ENCODE assay signal across 17 mouse cellular contexts in the genomic region with DNA sequence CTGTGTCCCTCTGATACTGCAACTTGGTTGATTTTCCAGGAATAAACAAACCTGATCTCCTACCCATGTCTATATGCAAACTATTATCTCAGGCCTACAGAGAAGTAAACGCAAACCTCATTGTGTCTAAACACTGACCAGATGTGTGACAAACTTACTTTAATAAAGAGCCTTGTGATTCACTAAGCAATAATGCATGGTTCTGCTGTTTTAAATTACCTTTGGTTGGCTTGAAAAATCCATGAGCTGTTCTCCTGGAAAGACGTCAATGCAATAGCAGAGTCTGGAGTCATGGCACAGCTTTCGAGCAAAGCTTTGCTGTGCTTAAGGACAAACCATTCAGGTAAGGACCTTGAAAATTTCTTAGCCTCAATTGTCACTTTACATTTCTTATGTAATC.
"Had no signal": no experiment of that assay in that cellular context is flagged by ENCODE, and none has a peak within 500 bp of the region (broad histone marks: within the 10 kb centered on the region; RNA-seq: fewer than 3 reads in every experiment).

No protein-coding gene starts in this region.

- H3K27me3 ChIP-seq: liver, embryonic 12.5 days; liver, embryonic 15.5 days; lung, embryonic 15.5 days; megakaryocyte, embryonic 14.5 days; midbrain, embryonic 15.5 days had no signal

- H3K4me3 ChIP-seq: liver, embryonic 12.5 days; liver, embryonic 15.5 days; lung, embryonic 15.5 days; megakaryocyte, embryonic 14.5 days; midbrain, embryonic 10.5 days; midbrain, embryonic 15.5 days; myocyte had no signal

- H3K4me1 ChIP-seq: liver, embryonic 12.5 days; liver, embryonic 15.5 days; lung, embryonic 15.5 days; megakaryocyte, embryonic 14.5 days; midbrain, embryonic 10.5 days; midbrain, embryonic 15.5 days had no signal

- DNase-seq: kidney, adult 18-20 months; kidney, adult 9 months; kidney, postnatal 14 days; kidney, postnatal 4 days; liver; lung, adult 18-20 months; lung, postnatal 10 days; lung, postnatal 36 days; thymus, adult 18-20 months; thymus, postnatal 14 days had no signal

- H3K9ac ChIP-seq: liver, embryonic 12.5 days; liver, embryonic 15.5 days; lung, embryonic 15.5 days; midbrain, embryonic 15.5 days had no signal

- ATAC-seq: liver, embryonic 12.5 days; midbrain, embryonic 15.5 days had no signal

- H3K36me3 ChIP-seq: liver, embryonic 12.5 days; liver, embryonic 15.5 days; lung, embryonic 15.5 days; midbrain, embryonic 10.5 days; midbrain, embryonic 15.5 days had no signal

- H3K27ac ChIP-seq: liver, embryonic 12.5 days; liver, embryonic 15.5 days; lung, embryonic 15.5 days; midbrain, embryonic 10.5 days; midbrain, embryonic 15.5 days had no signal

- H3K4me2 ChIP-seq: liver, embryonic 12.5 days; liver, embryonic 15.5 days; lung, embryonic 15.5 days; midbrain, embryonic 15.5 days had no signal

- H3K9me3 ChIP-seq: liver, embryonic 12.5 days; liver, embryonic 15.5 days; lung, embryonic 15.5 days; midbrain, embryonic 10.5 days; midbrain, embryonic 15.5 days had no signal
